Mouse (Mus musculus): ENCODE data around the gene Prmt2.

DNA sequence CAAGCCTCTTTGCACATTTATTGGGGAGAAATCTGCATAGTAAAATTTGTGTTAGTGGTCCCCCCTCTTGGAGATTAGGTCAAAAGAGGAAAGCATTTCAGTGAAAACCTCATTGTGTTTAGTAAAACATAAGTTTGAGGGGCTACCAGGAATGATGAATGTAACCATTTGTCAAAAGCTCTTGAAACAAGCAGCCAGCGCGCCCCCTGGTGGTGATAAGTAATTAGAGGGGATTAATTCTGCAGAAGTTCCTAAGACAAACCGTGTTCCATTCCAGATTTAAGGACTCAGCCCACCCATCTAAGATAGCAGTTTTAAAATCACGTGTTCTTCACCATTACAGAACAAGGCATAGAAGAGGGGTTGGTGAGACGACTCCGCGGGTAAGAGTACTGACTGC lies 35.7 kb downstream of the Prmt2 start:
- no peak for TF ChIP-seq FLI1 (IDR thresholded peaks at IDR 0.05; ENCODE audit: low read length)
- TF ChIP-seq GATA1 (IDR thresholded peaks at IDR 0.05; ENCODE audit: borderline replicate concordance, low read length): no peak
